ENCODE assay signal across 16 mouse cellular contexts in the genomic region with DNA sequence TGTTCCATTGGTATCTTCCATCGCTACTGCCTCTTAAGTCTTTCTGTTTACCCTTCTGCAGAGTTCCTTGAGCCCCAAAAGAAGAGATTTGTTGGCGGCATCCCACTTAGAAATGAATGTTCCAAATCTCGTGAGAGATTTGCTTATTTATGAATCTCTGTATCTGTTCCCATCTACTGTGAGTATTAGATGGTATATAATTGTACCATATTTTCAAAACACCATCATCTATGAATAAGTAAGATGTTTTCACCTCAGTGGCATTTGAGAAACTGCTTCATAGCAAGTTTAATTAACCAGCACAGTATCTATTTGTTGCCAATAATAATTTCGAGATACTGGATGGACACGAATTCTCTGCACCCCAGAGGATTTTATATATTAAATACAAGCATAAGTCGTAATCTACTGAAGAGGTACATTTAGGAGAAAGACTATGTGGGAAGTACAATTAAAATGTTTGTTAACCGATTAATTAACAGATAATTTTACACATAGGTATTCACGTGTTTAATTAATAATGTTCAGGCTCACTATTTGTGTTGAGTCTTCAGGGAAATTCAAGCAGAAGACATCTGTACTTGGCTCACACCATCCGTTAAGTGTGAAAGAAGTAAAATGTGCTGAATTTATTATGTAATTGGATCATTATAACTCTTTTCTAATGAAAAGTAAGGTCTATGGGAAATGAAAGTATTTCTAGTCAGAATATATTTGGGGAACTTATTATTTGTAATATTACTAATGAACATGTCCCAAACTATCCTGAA.
A peak's percentile ranks its signal among the peaks of the same experiment; 100 is the strongest.
DNase-seq lines count a peak whose midpoint lies in the region; ATAC-seq and TF ChIP-seq lines count a peak whose summit lies in the region.
"Had no signal": no experiment of that assay in that cellular context is flagged by ENCODE, and none has a peak within 500 bp of the region (broad histone marks: within the 10 kb centered on the region; RNA-seq: fewer than 3 reads in every experiment).

No protein-coding gene starts in this region.

- H3K4me2 ChIP-seq in forebrain, embryonic 14.5 days (ENCODE audit: low read length) = no peak overlapping the region
- H3K4me2 ChIP-seq in forebrain, embryonic 12.5 days = no peak overlapping the region
- H3K4me2 ChIP-seq in forebrain, embryonic 16.5 days (ENCODE audit: low read length) = no peak overlapping the region
- H3K4me2 ChIP-seq in forebrain, postnatal 0 days (ENCODE audit: low read depth) = no peak overlapping the region
- H3K4me2 ChIP-seq: embryonic facial prominence, embryonic 12.5 days had no signal

- H3K9ac ChIP-seq in forebrain, embryonic 14.5 days (ENCODE audit: low read length) = no peak overlapping the region
- H3K9ac ChIP-seq in forebrain, embryonic 12.5 days = no peak overlapping the region
- H3K9ac ChIP-seq in forebrain, embryonic 16.5 days (replicated peaks; ENCODE audit: low read depth, low read length) = no peak overlapping the region
- no peak overlapping the region for H3K9ac ChIP-seq in forebrain, postnatal 0 days
- H3K9ac ChIP-seq: embryonic facial prominence, embryonic 12.5 days had no signal

- DNase-seq in forebrain, embryonic 14.5 days (ENCODE audit: low spot score) = peak; percentile 46
- DNase-seq in forebrain, postnatal 0 days = no peak
- DNase-seq in brain, embryonic 14.5 days (ENCODE audit: low read depth) = peak; percentile 56
- no peak for DNase-seq in adrenal gland, postnatal 36 days
- DNase-seq: adrenal gland, adult 2 months; adrenal gland, postnatal 10 days; adrenal gland, postnatal 25 days; cerebellum, adult 11-12 months; cerebellum, adult 2 months; cerebellum, adult 9-10 months; cerebellum, postnatal 10 days; cerebellum, postnatal 25 days had no signal

- H3K36me3 ChIP-seq in forebrain, embryonic 14.5 days (ENCODE audit: control insufficient read depth, insufficient read depth, low read length) = no peaks in the 10 kb centered on the region
- no peaks in the 10 kb centered on the region for H3K36me3 ChIP-seq in forebrain, embryonic 12.5 days (replicated peaks)
- H3K36me3 ChIP-seq in forebrain, embryonic 16.5 days (ENCODE audit: control insufficient read depth, insufficient read depth) = no peaks in the 10 kb centered on the region
- H3K36me3 ChIP-seq in forebrain, postnatal 0 days (ENCODE audit: insufficient read depth) = no peaks in the 10 kb centered on the region
- H3K36me3 ChIP-seq: embryonic facial prominence, embryonic 10.5 days; embryonic facial prominence, embryonic 12.5 days had no signal

- no peaks in the 10 kb centered on the region for H3K9me3 ChIP-seq in forebrain, embryonic 14.5 days (replicated peaks; ENCODE audit: control insufficient read depth, low read length)
- H3K9me3 ChIP-seq in forebrain, embryonic 12.5 days = no peaks in the 10 kb centered on the region
- H3K9me3 ChIP-seq in forebrain, embryonic 16.5 days (ENCODE audit: control insufficient read depth, low read length) = no peaks in the 10 kb centered on the region
- no peaks in the 10 kb centered on the region for H3K9me3 ChIP-seq in forebrain, postnatal 0 days (ENCODE audit: low read length)
- H3K9me3 ChIP-seq: embryonic facial prominence, embryonic 10.5 days; embryonic facial prominence, embryonic 12.5 days had no signal

- H3K4me1 ChIP-seq in forebrain, embryonic 14.5 days (ENCODE audit: control insufficient read depth, insufficient read depth, low read length) = no peaks in the 10 kb centered on the region
- no peaks in the 10 kb centered on the region for H3K4me1 ChIP-seq in forebrain, embryonic 12.5 days
- no peaks in the 10 kb centered on the region for H3K4me1 ChIP-seq in forebrain, embryonic 16.5 days (replicated peaks; ENCODE audit: control insufficient read depth, insufficient read depth, low read length)
- H3K4me1 ChIP-seq in forebrain, postnatal 0 days (ENCODE audit: insufficient read depth) = no peaks in the 10 kb centered on the region
- H3K4me1 ChIP-seq: embryonic facial prominence, embryonic 10.5 days; embryonic facial prominence, embryonic 12.5 days had no signal

- no peaks in the 10 kb centered on the region for H3K27me3 ChIP-seq in forebrain, embryonic 14.5 days (replicated peaks; ENCODE audit: control insufficient read depth, insufficient read depth, low read length)
- H3K27me3 ChIP-seq in forebrain, embryonic 12.5 days = no peaks in the 10 kb centered on the region
- H3K27me3 ChIP-seq in forebrain, embryonic 16.5 days (replicated peaks; ENCODE audit: control insufficient read depth, insufficient read depth, low read length) = no peaks in the 10 kb centered on the region
- H3K27me3 ChIP-seq in forebrain, postnatal 0 days (ENCODE audit: insufficient read depth, low read length) = no peaks in the 10 kb centered on the region
- H3K27me3 ChIP-seq: embryonic facial prominence, embryonic 12.5 days had no signal

- peak; percentile 52; the same call in 1 of the 2 replicates for ATAC-seq in forebrain, embryonic 14.5 days
- ATAC-seq in forebrain, embryonic 12.5 days (ENCODE audit: low FRiP score) = no peak
- peak; percentile 61 for ATAC-seq in forebrain, embryonic 16.5 days
- no peak for ATAC-seq in forebrain, postnatal 0 days

- no peak for TF ChIP-seq POLR2A in brain, embryonic 14.5 days (IDR thresholded peaks at IDR 0.05; ENCODE audit: borderline replicate concordance, extremely low read depth, insufficient read depth, insufficient read length, poor library complexity, severe bottlenecking)

- H3K4me3 ChIP-seq in forebrain, embryonic 14.5 days (ENCODE audit: low read depth, low read length) = no peak overlapping the region
- no peak overlapping the region for H3K4me3 ChIP-seq in forebrain, embryonic 12.5 days (replicated peaks)
- H3K4me3 ChIP-seq in forebrain, embryonic 16.5 days (replicated peaks; ENCODE audit: low read length) = no peak overlapping the region
- H3K4me3 ChIP-seq in forebrain, postnatal 0 days (ENCODE audit: low read depth, low read length) = no peak overlapping the region
- H3K4me3 ChIP-seq: embryonic facial prominence, embryonic 10.5 days; embryonic facial prominence, embryonic 12.5 days had no signal

- H3K27ac ChIP-seq in forebrain, embryonic 14.5 days (ENCODE audit: low read depth, low read length) = no peak overlapping the region
- H3K27ac ChIP-seq in forebrain, embryonic 12.5 days = no peak overlapping the region
- no peak overlapping the region for H3K27ac ChIP-seq in forebrain, embryonic 16.5 days (ENCODE audit: low read length)
- H3K27ac ChIP-seq in forebrain, postnatal 0 days (ENCODE audit: low read depth, low read length) = no peak overlapping the region
- H3K27ac ChIP-seq: embryonic facial prominence, embryonic 10.5 days; embryonic facial prominence, embryonic 12.5 days had no signal

- no peak for TF ChIP-seq CTCF in forebrain, postnatal 0 days (IDR thresholded peaks at IDR 0.05; ENCODE audit: low read depth)
- TF ChIP-seq CTCF in brain, embryonic 14.5 days (IDR thresholded peaks at IDR 0.05; ENCODE audit: borderline replicate concordance, extremely low read depth, insufficient read depth, insufficient read length) = no peak

- WGBS in forebrain, embryonic 14.5 days = 66% methylated on average over 9 of the region's 9 CpGs
- 84% methylated on average over 9 of the region's 9 CpGs for WGBS in forebrain, embryonic 12.5 days
- WGBS in forebrain, embryonic 16.5 days = 62% methylated on average over 9 of the region's 9 CpGs
- WGBS in forebrain, postnatal 0 days = 61% methylated on average over 9 of the region's 9 CpGs

Comparison
In these comparisons a context has a peak if more than half of its experiments do, and no peak if none do; other contexts are left out.
1. ATAC-seq: peak in forebrain, embryonic 14.5 days (single experiment) and forebrain, embryonic 16.5 days (single experiment); none in forebrain, embryonic 12.5 days (single experiment) and forebrain, postnatal 0 days (single experiment).
2. DNase-seq: peak in forebrain, embryonic 14.5 days (single experiment) and brain, embryonic 14.5 days (single experiment); none in forebrain, postnatal 0 days (single experiment) and adrenal gland, postnatal 36 days (0 of 2).